Mouse (Mus musculus): ENCODE data around the gene Lix1l.

GRCm38 (mm10) chr3:96559398-96559910, 41.5 kb upstream of the Lix1l start:
- TF ChIP-seq CEBPB (IDR thresholded peaks at IDR 0.05; ENCODE audit: low read depth) (no peak), CTCF (IDR thresholded peaks at IDR 0.05; ENCODE audit: control insufficient read depth, insufficient read depth, insufficient read length) (no peak)
